Mouse (Mus musculus): ENCODE measurements around the gene Gm13287. TPM values are rescaled to one million over a fixed set of nuclear protein-coding genes. Genes with fewer than 3 reads are reported as not detected.
"Not testable (repeated sequence)": the region's sequence is repeated elsewhere in the genome, so short reads cannot be mapped to it uniquely, and the experiment has no call there.

Gene Gm13287
- polyA plus RNA-seq, 1 experiment from 2014 or later = not detected

GRCm38 (mm10) chr4:88805761-88806160 lies 2.7 kb downstream of the Gm13287 start:
- not testable (repeated sequence) for H3K4me1 ChIP-seq; H3K27me3 ChIP-seq; H3K27ac ChIP-seq; ATAC-seq; H3K9ac ChIP-seq; H3K9me3 ChIP-seq (replicated peaks); H3K36me3 ChIP-seq (ENCODE audit: poor library complexity, severe bottlenecking)
- 0% methylated on average over 16 of the region's 34 CpGs for WGBS
- H3K4me2 ChIP-seq = peak overlapping the region; percentile 50
- H3K4me3 ChIP-seq = peak overlapping the region; percentile 27

GRCm38 (mm10) chr4:88815928-88816327 lies 12.9 kb downstream of the Gm13287 start, which contains the start of gene Ifna7:
TSS of gene Ifna7 (plus strand) at chr4:88816228.
- Histone ChIP-seq H3K36me3 (ENCODE audit: poor library complexity, severe bottlenecking) (no peaks in the 10 kb centered on the region), H3K27ac (no peak within 1 kb of the TSS), H3K9me3 (replicated peaks) (no peaks in the 10 kb centered on the region), H3K4me2 (no peak within 1 kb of the TSS), H3K27me3 (peaks cover 3% of the 10 kb centered on the region; the same call in 1 of the 2 replicates), H3K4me1 (no peaks in the 10 kb centered on the region), H3K4me3 (no peak within 1 kb of the TSS), H3K9ac (no peak within 1 kb of the TSS)
- ATAC-seq = no peak
- 57% methylated on average over 3 of the region's 3 CpGs for whole genome bisulfite sequencing

- peaks cover 3% of the 10 kb centered on the region; the same call in 1 of the 2 replicates for H3K27me3 ChIP-seq
- no peaks in the 10 kb centered on the region for H3K4me1 ChIP-seq
- no peak within 1 kb of the TSS for H3K4me3 ChIP-seq
- no peak within 1 kb of the TSS for H3K27ac ChIP-seq
- 75% methylated on average over 1 of the region's 1 CpGs for WGBS
- H3K9me3 ChIP-seq (replicated peaks) = no peaks in the 10 kb centered on the region
- H3K9ac ChIP-seq = no peak within 1 kb of the TSS
- no peak within 1 kb of the TSS for H3K4me2 ChIP-seq
- ATAC-seq = no peak
- no peaks in the 10 kb centered on the region for H3K36me3 ChIP-seq (ENCODE audit: poor library complexity, severe bottlenecking)
Measured at GRCm38 (mm10) chr4:88819659-88820058, 16.6 kb downstream of the Gm13287 start, which contains the start of gene Ifna11. TSS of gene Ifna11 (plus strand) at chr4:88819959.

GRCm38 (mm10) chr4:88822995-88823394 lies 19.9 kb downstream of the Gm13287 start:
- Histone ChIP-seq H3K4me3 (no peak overlapping the region), H3K27me3 (no peaks in the 10 kb centered on the region), H3K9ac (no peak overlapping the region), H3K36me3 (ENCODE audit: poor library complexity, severe bottlenecking) (no peaks in the 10 kb centered on the region), H3K9me3 (replicated peaks) (no peaks in the 10 kb centered on the region), H3K4me1 (no peaks in the 10 kb centered on the region), H3K27ac (no peak overlapping the region), H3K4me2 (no peak overlapping the region)
- ATAC-seq = no peak
- WGBS = 26% methylated on average over 4 of the region's 4 CpGs

- not testable (repeated sequence) for ATAC-seq; H3K9me3 ChIP-seq (replicated peaks); H3K36me3 ChIP-seq (ENCODE audit: poor library complexity, severe bottlenecking); H3K4me3 ChIP-seq; H3K27me3 ChIP-seq; H3K4me1 ChIP-seq; H3K27ac ChIP-seq; H3K9ac ChIP-seq; H3K4me2 ChIP-seq
Measured at GRCm38 (mm10) chr4:88827116-88827515, 24.1 kb downstream of the Gm13287 start, which contains the start of gene Ifna6. TSS of gene Ifna6 (plus strand) at chr4:88827416.

- Histone ChIP-seq H3K9ac (no peak overlapping the region), H3K27me3 (no peaks in the 10 kb centered on the region), H3K4me3 (no peak overlapping the region), H3K9me3 (replicated peaks) (no peaks in the 10 kb centered on the region), H3K4me1 (no peaks in the 10 kb centered on the region), H3K4me2 (no peak overlapping the region), H3K36me3 (ENCODE audit: poor library complexity, severe bottlenecking) (no peaks in the 10 kb centered on the region), H3K27ac (no peak overlapping the region)
- WGBS = 23% methylated on average over 4 of the region's 4 CpGs
- no peak for ATAC-seq
Measured at GRCm38 (mm10) chr4:88830523-88830922, 27.5 kb downstream of the Gm13287 start.

- not testable (repeated sequence) for ATAC-seq; H3K4me3 ChIP-seq; H3K27ac ChIP-seq; H3K4me2 ChIP-seq; H3K4me1 ChIP-seq; H3K36me3 ChIP-seq (ENCODE audit: poor library complexity, severe bottlenecking); H3K27me3 ChIP-seq; H3K9me3 ChIP-seq (replicated peaks); H3K9ac ChIP-seq
- 81% methylated on average over 1 of the region's 1 CpGs for WGBS
Measured at GRCm38 (mm10) chr4:88835225-88835624, 32.2 kb downstream of the Gm13287 start, which contains the start of gene Ifna5. TSS of gene Ifna5 (plus strand) at chr4:88835525.

- Histone ChIP-seq H3K9ac (no peak overlapping the region), H3K27me3 (no peaks in the 10 kb centered on the region), H3K27ac (no peak overlapping the region), H3K4me2 (no peak overlapping the region), H3K9me3 (replicated peaks) (no peaks in the 10 kb centered on the region), H3K4me3 (no peak overlapping the region), H3K4me1 (no peaks in the 10 kb centered on the region), H3K36me3 (ENCODE audit: poor library complexity, severe bottlenecking) (no peaks in the 10 kb centered on the region)
- ATAC-seq = no peak
- WGBS = 43% methylated on average over 3 of the region's 3 CpGs
Measured at GRCm38 (mm10) chr4:88838828-88839227, 35.8 kb downstream of the Gm13287 start.

- Histone ChIP-seq H3K4me1 (no peaks in the 10 kb centered on the region), H3K36me3 (ENCODE audit: poor library complexity, severe bottlenecking) (no peaks in the 10 kb centered on the region), H3K4me3 (no peak overlapping the region), H3K4me2 (no peak overlapping the region), H3K27me3 (no peaks in the 10 kb centered on the region), H3K9me3 (replicated peaks) (no peaks in the 10 kb centered on the region), H3K9ac (no peak overlapping the region), H3K27ac (no peak overlapping the region)
- 69% methylated on average over 3 of the region's 3 CpGs for WGBS
- ATAC-seq = no peak
Measured at GRCm38 (mm10) chr4:88840058-88840457, 37.0 kb downstream of the Gm13287 start.

- H3K36me3 ChIP-seq (ENCODE audit: poor library complexity, severe bottlenecking) = no peaks in the 10 kb centered on the region
- H3K4me1 ChIP-seq = no peaks in the 10 kb centered on the region
- no peak within 1 kb of the TSS for H3K9ac ChIP-seq
- no peaks in the 10 kb centered on the region for H3K27me3 ChIP-seq
- no peaks in the 10 kb centered on the region for H3K9me3 ChIP-seq (replicated peaks)
- no peak within 1 kb of the TSS for H3K4me3 ChIP-seq
- no peak within 1 kb of the TSS for H3K27ac ChIP-seq
- 31% methylated on average over 2 of the region's 2 CpGs for WGBS
- no peak within 1 kb of the TSS for H3K4me2 ChIP-seq
- ATAC-seq = no peak
Measured at GRCm38 (mm10) chr4:88841438-88841911, 38.4 kb downstream of the Gm13287 start, which contains the start of gene Ifna4. TSS of gene Ifna4 (plus strand) at chr4:88841861.

GRCm38 (mm10) chr4:88845334-88845733 lies 42.3 kb downstream of the Gm13287 start:
- Histone ChIP-seq H3K9ac (no peak overlapping the region), H3K27me3 (no peaks in the 10 kb centered on the region), H3K4me3 (no peak overlapping the region), H3K27ac (no peak overlapping the region), H3K4me2 (no peak overlapping the region), H3K4me1 (no peaks in the 10 kb centered on the region), H3K9me3 (replicated peaks) (no peaks in the 10 kb centered on the region), H3K36me3 (ENCODE audit: poor library complexity, severe bottlenecking) (no peaks in the 10 kb centered on the region)
- ATAC-seq = no peak
- WGBS = 64% methylated on average over 2 of the region's 2 CpGs

GRCm38 (mm10) chr4:88849698-88850097 lies 46.6 kb downstream of the Gm13287 start, which contains the start of gene Ifna1:
TSS of gene Ifna1 (plus strand) at chr4:88850087.
- Histone ChIP-seq H3K4me2 (no peak within 1 kb of the TSS), H3K27ac (no peak within 1 kb of the TSS), H3K4me3 (no peak within 1 kb of the TSS), H3K9ac (no peak within 1 kb of the TSS), H3K27me3 (no peaks in the 10 kb centered on the region), H3K36me3 (ENCODE audit: poor library complexity, severe bottlenecking) (no peaks in the 10 kb centered on the region), H3K9me3 (replicated peaks) (no peaks in the 10 kb centered on the region), H3K4me1 (peaks cover 8% of the 10 kb centered on the region)
- 48% methylated on average over 1 of the region's 1 CpGs for WGBS
- no peak for ATAC-seq
